Mouse (Mus musculus): Measurements from ENCODE around the gene Wnt3a.
"Not testable (repeated sequence)": the region's sequence is repeated elsewhere in the genome, so short reads cannot be mapped to it uniquely, and the experiment has no call there.

The Wnt3a gene

GRCm38 (mm10) chr11:59216955-59217354 is 73.6 kb downstream of the Wnt3a start:
- no peak for DNase-seq

- DNase-seq, result no peak
Measured at GRCm38 (mm10) chr11:59212892-59213494, 77.6 kb downstream of the Wnt3a start.

GRCm38 (mm10) chr11:59212320-59212719 is 78.2 kb downstream of the Wnt3a start:
- peak; percentile 50 for DNase-seq

GRCm38 (mm10) chr11:59211561-59211960 is 79.0 kb downstream of the Wnt3a start:
- not testable (repeated sequence) for DNase-seq

- no peak for DNase-seq
Measured at GRCm38 (mm10) chr11:59210020-59210419, 80.5 kb downstream of the Wnt3a start.

- no peak for DNase-seq
Measured at GRCm38 (mm10) chr11:59209580-59209979, 81.0 kb downstream of the Wnt3a start.

GRCm38 (mm10) chr11:59209003-59209441 is 81.5 kb downstream of the Wnt3a start:
- peak; percentile 64 for DNase-seq

- peak; percentile 94 for DNase-seq
Measured at GRCm38 (mm10) chr11:59208153-59208831, 82.3 kb downstream of the Wnt3a start, which contains the start of gene 2310033P09Rik. TSS of gene 2310033P09Rik (plus strand) at chr11:59208321.

- DNase-seq, result peak; percentile 98
Measured at GRCm38 (mm10) chr11:59202081-59202995, 88.2 kb downstream of the Wnt3a start, which contains the start of gene Mrpl55. TSS of gene Mrpl55 (plus strand) at chr11:59202486.

GRCm38 (mm10) chr11:59201216-59202002 is 89.1 kb downstream of the Wnt3a start:
- DNase-seq, result no peak

Measured in thymus, postnatal 4 days (tissue).